Mouse (Mus musculus): ENCODE measurements around the gene Zfp867. TPM values are rescaled to one million over a fixed set of nuclear protein-coding genes. Genes with fewer than 3 reads are reported as not detected.

Zfp867 gene
- polyA plus RNA-seq (2015; fragmentation: Nextera tagmentation; extraction: Ambion mirVana) = 8.9 and 10.7 TPM in 2 replicates

- H3K9me3 ChIP-seq (replicated peaks) = no peaks in the 10 kb centered on the region
- peak within 1 kb of the TSS; percentile 91 for H3K9ac ChIP-seq (replicated peaks)
- peaks cover 17% of the 10 kb centered on the region for H3K4me1 ChIP-seq
- H3K4me3 ChIP-seq (replicated peaks) = peak within 1 kb of the TSS; percentile 90
- peak; percentile 95 for ATAC-seq (ENCODE audit: low FRiP score)
- peak within 1 kb of the TSS; percentile 81 for H3K4me2 ChIP-seq
- no peaks in the 10 kb centered on the region; the same call in 1 of the 2 replicates for H3K27me3 ChIP-seq (replicated peaks)
- no peaks in the 10 kb centered on the region for H3K36me3 ChIP-seq
- H3K27ac ChIP-seq (replicated peaks) = peak within 1 kb of the TSS; percentile 88
- WGBS = under 1% methylated on average over 19 of the region's 19 CpGs
Observed at GRCm38 (mm10) chr11:59472326-59472677, at the start of gene Zfp867. TSS of gene Zfp867 (minus strand) at chr11:59472474.

GRCm38 (mm10) chr11:59519741-59520495, 47.6 kb upstream of the Zfp867 start:
- Histone ChIP-seq H3K27me3 (replicated peaks) (no peaks in the 10 kb centered on the region), H3K27ac (replicated peaks) (no peak overlapping the region), H3K4me3 (replicated peaks) (no peak overlapping the region), H3K9me3 (replicated peaks) (no peaks in the 10 kb centered on the region), H3K36me3 (no peaks in the 10 kb centered on the region), H3K4me1 (no peaks in the 10 kb centered on the region), H3K9ac (replicated peaks) (no peak overlapping the region), H3K4me2 (no peak overlapping the region)
- ATAC-seq (ENCODE audit: low FRiP score) = no peak
- 70% methylated on average over 6 of the region's 6 CpGs for WGBS

- no peak overlapping the region for H3K9ac ChIP-seq (replicated peaks)
- no peaks in the 10 kb centered on the region for H3K36me3 ChIP-seq
- ATAC-seq (ENCODE audit: low FRiP score) = no peak
- no peaks in the 10 kb centered on the region for H3K27me3 ChIP-seq (replicated peaks)
- H3K4me2 ChIP-seq = no peak overlapping the region
- H3K27ac ChIP-seq (replicated peaks) = no peak overlapping the region
- H3K4me3 ChIP-seq (replicated peaks) = no peak overlapping the region
- H3K9me3 ChIP-seq (replicated peaks) = no peaks in the 10 kb centered on the region
- no peaks in the 10 kb centered on the region for H3K4me1 ChIP-seq
- WGBS = 63% methylated on average over 10 of the region's 10 CpGs
Observed at GRCm38 (mm10) chr11:59518226-59518625, 46.0 kb upstream of the Zfp867 start.

GRCm38 (mm10) chr11:59517441-59517840, 45.2 kb upstream of the Zfp867 start:
- WGBS = 95% methylated on average over 1 of the region's 1 CpGs
- Histone ChIP-seq H3K27me3 (replicated peaks) (no peaks in the 10 kb centered on the region), H3K27ac (replicated peaks) (no peak overlapping the region), H3K9ac (replicated peaks) (no peak overlapping the region), H3K4me1 (no peaks in the 10 kb centered on the region), H3K9me3 (replicated peaks) (no peaks in the 10 kb centered on the region), H3K4me2 (no peak overlapping the region), H3K4me3 (replicated peaks) (no peak overlapping the region), H3K36me3 (no peaks in the 10 kb centered on the region)
- ATAC-seq (ENCODE audit: low FRiP score) = no peak

- no peak overlapping the region for H3K27ac ChIP-seq (replicated peaks)
- H3K4me1 ChIP-seq = no peaks in the 10 kb centered on the region
- WGBS = 85% methylated on average over 3 of the region's 3 CpGs
- H3K9ac ChIP-seq (replicated peaks) = no peak overlapping the region
- H3K4me2 ChIP-seq = no peak overlapping the region
- no peaks in the 10 kb centered on the region for H3K27me3 ChIP-seq (replicated peaks)
- H3K9me3 ChIP-seq (replicated peaks) = no peaks in the 10 kb centered on the region
- H3K36me3 ChIP-seq = peaks cover 10% of the 10 kb centered on the region; the same call in 1 of the 2 replicates
- no peak for ATAC-seq (ENCODE audit: low FRiP score)
- H3K4me3 ChIP-seq (replicated peaks) = no peak overlapping the region
Observed at GRCm38 (mm10) chr11:59514789-59515188, 42.5 kb upstream of the Zfp867 start.

GRCm38 (mm10) chr11:59514381-59514780, 42.1 kb upstream of the Zfp867 start:
- H3K4me3 ChIP-seq (replicated peaks) = no peak overlapping the region
- H3K36me3 ChIP-seq = peaks cover 10% of the 10 kb centered on the region; the same call in 1 of the 2 replicates
- H3K9ac ChIP-seq (replicated peaks) = no peak overlapping the region
- H3K9me3 ChIP-seq (replicated peaks) = no peaks in the 10 kb centered on the region
- WGBS = 71% methylated on average over 6 of the region's 6 CpGs
- no peak for ATAC-seq (ENCODE audit: low FRiP score)
- no peak overlapping the region for H3K4me2 ChIP-seq
- H3K4me1 ChIP-seq = no peaks in the 10 kb centered on the region
- H3K27me3 ChIP-seq (replicated peaks) = no peaks in the 10 kb centered on the region
- no peak overlapping the region for H3K27ac ChIP-seq (replicated peaks)

GRCm38 (mm10) chr11:59513556-59513955, 41.3 kb upstream of the Zfp867 start:
- H3K9ac ChIP-seq (replicated peaks) = no peak overlapping the region
- no peaks in the 10 kb centered on the region for H3K9me3 ChIP-seq (replicated peaks)
- H3K27ac ChIP-seq (replicated peaks) = no peak overlapping the region
- no peaks in the 10 kb centered on the region for H3K27me3 ChIP-seq (replicated peaks)
- ATAC-seq (ENCODE audit: low FRiP score) = no peak
- H3K36me3 ChIP-seq = peaks cover 10% of the 10 kb centered on the region; the same call in 1 of the 2 replicates
- no peak overlapping the region for H3K4me2 ChIP-seq
- no peaks in the 10 kb centered on the region for H3K4me1 ChIP-seq
- 83% methylated on average over 3 of the region's 3 CpGs for WGBS
- H3K4me3 ChIP-seq (replicated peaks) = no peak overlapping the region

- Histone ChIP-seq H3K36me3 (peaks cover 10% of the 10 kb centered on the region; the same call in 1 of the 2 replicates), H3K4me2 (no peak overlapping the region), H3K27me3 (replicated peaks) (no peaks in the 10 kb centered on the region), H3K4me1 (peaks cover 3% of the 10 kb centered on the region), H3K9me3 (replicated peaks) (no peaks in the 10 kb centered on the region), H3K27ac (replicated peaks) (no peak overlapping the region), H3K9ac (replicated peaks) (no peak overlapping the region), H3K4me3 (replicated peaks) (no peak overlapping the region)
- no peak for ATAC-seq (ENCODE audit: low FRiP score)
- 91% methylated on average over 10 of the region's 10 CpGs for WGBS
Observed at GRCm38 (mm10) chr11:59512733-59513132, 40.5 kb upstream of the Zfp867 start.

- Histone ChIP-seq H3K36me3 (peaks cover 10% of the 10 kb centered on the region; the same call in 1 of the 2 replicates), H3K4me2 (no peak overlapping the region), H3K4me1 (peaks cover 15% of the 10 kb centered on the region), H3K4me3 (replicated peaks) (no peak overlapping the region), H3K9me3 (replicated peaks) (no peaks in the 10 kb centered on the region), H3K27me3 (replicated peaks) (no peaks in the 10 kb centered on the region), H3K9ac (replicated peaks) (no peak overlapping the region), H3K27ac (replicated peaks) (no peak overlapping the region)
- 37% methylated on average over 1 of the region's 1 CpGs for WGBS
- ATAC-seq (ENCODE audit: low FRiP score) = no peak
Observed at GRCm38 (mm10) chr11:59511558-59511957, 39.3 kb upstream of the Zfp867 start.

GRCm38 (mm10) chr11:59506713-59507074, 34.4 kb upstream of the Zfp867 start:
- H3K27me3 ChIP-seq (replicated peaks) = no peaks in the 10 kb centered on the region
- peak overlapping the region; percentile 97 for H3K4me2 ChIP-seq
- peaks cover 32% of the 10 kb centered on the region for H3K36me3 ChIP-seq
- H3K27ac ChIP-seq (replicated peaks) = peak overlapping the region; percentile 92
- ATAC-seq (ENCODE audit: low FRiP score) = peak; percentile 43; the same call in 1 of the 2 replicates
- H3K9ac ChIP-seq (replicated peaks) = peak overlapping the region; percentile 98
- no peaks in the 10 kb centered on the region for H3K9me3 ChIP-seq (replicated peaks)
- H3K4me1 ChIP-seq = peaks cover 24% of the 10 kb centered on the region
- under 1% methylated on average over 14 of the region's 14 CpGs for WGBS
- peak overlapping the region; percentile 84 for H3K4me3 ChIP-seq (replicated peaks)

GRCm38 (mm10) chr11:59505839-59506712, 33.8 kb upstream of the Zfp867 start:
- H3K4me1 ChIP-seq = peaks cover 24% of the 10 kb centered on the region
- peak overlapping the region; percentile 92 for H3K27ac ChIP-seq (replicated peaks)
- H3K27me3 ChIP-seq (replicated peaks) = no peaks in the 10 kb centered on the region
- H3K4me3 ChIP-seq (replicated peaks) = peak overlapping the region; percentile 84
- H3K4me2 ChIP-seq = peak overlapping the region; percentile 97
- H3K9ac ChIP-seq (replicated peaks) = peak overlapping the region; percentile 98
- peaks cover 33% of the 10 kb centered on the region for H3K36me3 ChIP-seq
- no peaks in the 10 kb centered on the region for H3K9me3 ChIP-seq (replicated peaks)
- under 1% methylated on average over 67 of the region's 71 CpGs for WGBS
- peak; percentile 88 for ATAC-seq (ENCODE audit: low FRiP score)

Data from neural tube, embryonic 15.5 days (tissue).